In the genomic region with DNA sequence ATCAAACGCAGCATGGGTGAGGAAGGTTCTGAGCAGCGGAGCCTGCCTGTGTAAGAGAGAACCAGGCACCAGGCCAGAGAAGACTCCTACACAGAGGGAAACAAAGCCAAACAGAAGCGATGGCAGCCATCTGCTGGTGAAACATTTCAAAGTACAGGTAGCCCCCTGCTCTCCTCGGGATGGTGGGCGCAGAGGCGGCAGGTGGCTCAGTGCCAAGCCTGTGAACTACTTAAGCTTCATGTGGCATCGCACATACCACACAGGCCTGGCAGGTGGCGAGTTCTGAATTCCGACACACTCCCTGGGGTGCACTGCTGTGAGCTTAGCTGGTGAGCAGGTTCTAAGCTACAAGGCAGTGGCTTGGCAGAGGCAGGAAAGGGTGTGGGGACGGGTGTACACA, we compare ENCODE assay signal across 12 mouse cellular contexts. TPM values are rescaled to one million over a fixed set of nuclear protein-coding genes. Genes with fewer than 3 reads are reported as not detected.
DNase-seq lines count a peak whose midpoint lies in the region; ATAC-seq and TF ChIP-seq lines count a peak whose summit lies in the region.
"Had no signal": no experiment of that assay in that cellular context is flagged by ENCODE, and none has a peak within 500 bp of the region (broad histone marks: within the 10 kb centered on the region; RNA-seq: fewer than 3 reads in every experiment).

No protein-coding gene starts in this region.

- peak; percentile 20; the same call in 1 of the 2 replicates for ATAC-seq in heart, postnatal 0 days (ENCODE audit: insufficient read depth, low read depth)
- ATAC-seq in erythroblast, adult 5-6 weeks (replicated peaks; ENCODE audit: low FRiP score, poor library complexity, severe bottlenecking) = no peak
- no peak for ATAC-seq in granulocyte monocyte progenitor cell, adult 5-6 weeks (replicated peaks; ENCODE audit: poor library complexity, severe bottlenecking)
- ATAC-seq: activated CD4-positive, CD25-positive, alpha-beta regulatory T cell, adult 4 months had no signal

- no peak overlapping the region for H3K4me3 ChIP-seq in heart, postnatal 0 days (ENCODE audit: low read depth, low read length)
- H3K4me3 ChIP-seq: heart, embryonic 12.5 days; limb, embryonic 12.5 days; midbrain, embryonic 10.5 days had no signal

- H3K4me1 ChIP-seq in heart, postnatal 0 days (ENCODE audit: control insufficient read depth, insufficient read depth) = peaks cover 5% of the 10 kb centered on the region; the same call in 1 of the 2 replicates

- 60% methylated on average over 10 of the region's 10 CpGs for WGBS in heart, postnatal 0 days

- TF ChIP-seq EP300 in heart, postnatal 0 days (IDR thresholded peaks at IDR 0.05; ENCODE audit: low read depth) = no peak

- no peak overlapping the region for H3K27ac ChIP-seq in heart, postnatal 0 days (ENCODE audit: low read depth)
- H3K27ac ChIP-seq: limb, embryonic 12.5 days; midbrain, embryonic 10.5 days had no signal

- TF ChIP-seq CTCF in heart, postnatal 0 days (IDR thresholded peaks at IDR 0.05; ENCODE audit: low read depth) = peak; percentile 26
- 0 out of 2 replicates have a peak, but pooled peaks have one; percentile 9 for TF ChIP-seq CTCF in brain, embryonic 14.5 days (IDR thresholded peaks at IDR 0.05; ENCODE audit: borderline replicate concordance, extremely low read depth, insufficient read depth, insufficient read length)

- no peak overlapping the region for H3K9ac ChIP-seq in heart, postnatal 0 days (replicated peaks; ENCODE audit: low read depth, low read length)
- H3K9ac ChIP-seq: heart, embryonic 12.5 days; limb, embryonic 12.5 days had no signal

- H3K27me3 ChIP-seq in heart, postnatal 0 days (ENCODE audit: control insufficient read depth, insufficient read depth, low read length) = no peaks in the 10 kb centered on the region
- H3K27me3 ChIP-seq: heart, embryonic 12.5 days; limb, embryonic 12.5 days had no signal

- no peaks in the 10 kb centered on the region; the same call in 1 of the 2 replicates for H3K9me3 ChIP-seq in heart, postnatal 0 days (replicated peaks; ENCODE audit: control insufficient read depth, low read length)

- no peak for TF ChIP-seq POLR2A in brain, embryonic 14.5 days (IDR thresholded peaks at IDR 0.05; ENCODE audit: borderline replicate concordance, extremely low read depth, insufficient read depth, insufficient read length, poor library complexity, severe bottlenecking)

- no peak for DNase-seq in heart, postnatal 0 days (ENCODE audit: low spot score)
- no peak for DNase-seq in heart, adult 18-20 months
- peak; percentile 79 for DNase-seq in brain, embryonic 14.5 days (ENCODE audit: low read depth)
- peak; percentile 90 for DNase-seq in layer of hippocampus, adult 9-10 months (ENCODE audit: low spot score)
- peak; percentile 94 for DNase-seq in right cerebral cortex, adult 18-20 months
- DNase-seq in adrenal gland, adult (ENCODE audit: inconsistent age in 2 of 2, low spot score in 1 of 2) = no peak

- no peaks in the 10 kb centered on the region for H3K36me3 ChIP-seq in heart, postnatal 0 days (replicated peaks; ENCODE audit: control insufficient read depth, insufficient read depth, low read length)
- H3K36me3 ChIP-seq: heart, embryonic 12.5 days; limb, embryonic 12.5 days; midbrain, embryonic 10.5 days had no signal

- H3K4me2 ChIP-seq in heart, postnatal 0 days (ENCODE audit: low read depth, low read length) = no peak overlapping the region
- H3K4me2 ChIP-seq: heart, embryonic 12.5 days; limb, embryonic 12.5 days had no signal

RNA-seq across cellular contexts. Expression of a gene that starts 9.5 kb away (rescaled TPM):
- total RNA-seq in heart, postnatal 0 days (2014; rRNA removed; ENCODE audit: low replicate concordance) = 1.4 TPM in 1 of 2 replicates, not detected in the other
- 0.05 TPM in 1 of 2 replicates, not detected in the other for polyA plus RNA-seq in heart, postnatal 0 days (2015; fragmentation: Nextera tagmentation; extraction: Ambion mirVana)
- not detected for total RNA-seq in heart, adult 18-20 months (2021)
- 0.05 TPM in 1 of 2 replicates, not detected in the other for polyA plus RNA-seq in brain, embryonic 14.5 days (2012; rRNA removed)
- not detected in 2 replicates for total RNA-seq in erythroblast, adult 5-6 weeks (2015; ENCODE audit: low replicate concordance)
- not detected in 2 replicates for total RNA-seq in erythroblast, adult 5-6 weeks (2017; ENCODE audit: low replicate concordance)
- total RNA-seq in granulocyte monocyte progenitor cell, adult 5-6 weeks (2014; fragmentation: Nextera tagmentation) = not detected in 2 replicates
- not detected in 2 replicates for total RNA-seq in granulocyte monocyte progenitor cell, adult 5-6 weeks (2017)
- polyA plus RNA-seq: activated CD4-positive, CD25-positive, alpha-beta regulatory T cell, adult 4 months; heart, embryonic 12.5 days; limb, embryonic 12.5 days; midbrain, embryonic 10.5 days had no signal

Comparison
In these comparisons a context has a peak if more than half of its experiments do, and no peak if none do; other contexts are left out.
1. DNase-seq: peak in brain, embryonic 14.5 days (single experiment), layer of hippocampus, adult 9-10 months (single experiment) and right cerebral cortex, adult 18-20 months (single experiment); none in heart, postnatal 0 days (single experiment), heart, adult 18-20 months (0 of 2) and adrenal gland, adult (0 of 2).